Mouse (Mus musculus) midbrain, embryonic 14.5 days (tissue): ENCODE measurements at regions not wholly inside any gene's neighbourhood (a gene's known extent, or its start where the extent isn't known, plus 50 kb on each side); places are given as distances from the start of the nearest gene placed in this dataset.

Experiments used
- ATAC-seq: fragments of 200-750 bp; cut with Nextera tagmentation; 2 replicates; pipeline ENCODE4 v1.8.0; 2017; ENCODE audit warnings: moderate number of reproducible peaks, moderate library complexity; ENCODE audit not compliant: low FRiP score, low TSS enrichment
- DNase-seq: peaks from one replicate; pipeline ENCODE4 v3.0.0-alpha.2; 2015
- H3K27ac ChIP-seq: fragments of 300-500 bp; sonication (generic); replicated peaks from 2 replicates; pipeline ENCODE4 v1.5.1; 2014; ENCODE audit warnings: mild to moderate bottlenecking, low read depth, low read length, moderate library complexity
- H3K27me3 ChIP-seq: fragments of 300-500 bp; sonication (generic); 2 replicates; pipeline ENCODE4 v1.6.1; 2014; ENCODE audit warnings: low read length, control low read depth, mixed read lengths; ENCODE audit not compliant: control insufficient read depth, insufficient read depth
- H3K36me3 ChIP-seq: fragments of 300-500 bp; sonication (generic); 2 replicates; pipeline ENCODE4 v1.6.1; 2014; ENCODE audit warnings: low read length, control low read depth; ENCODE audit not compliant: control insufficient read depth, insufficient read depth
- H3K4me1 ChIP-seq: fragments of 300-500 bp; sonication (generic); 2 replicates; pipeline ENCODE4 v1.6.1; 2014; ENCODE audit warnings: mild to moderate bottlenecking, antibody characterized with exemption, low read length, control low read depth; ENCODE audit not compliant: control insufficient read depth, insufficient read depth
- H3K4me2 ChIP-seq: fragments of 300-500 bp; sonication (generic); 2 replicates; pipeline ENCODE4 v1.6.1; 2014; ENCODE audit warnings: mild to moderate bottlenecking, low read length, moderate library complexity
- H3K4me3 ChIP-seq: fragments of 300-500 bp; sonication (generic); replicated peaks from 2 replicates; pipeline ENCODE4 v1.5.1; 2014; ENCODE audit warnings: low read depth, low read length
- H3K9ac ChIP-seq: fragments of 300-500 bp; sonication (generic); replicated peaks from 2 replicates; pipeline ENCODE4 v1.6.1; 2014; ENCODE audit warnings: mild to moderate bottlenecking, low read length, moderate library complexity
- H3K9me3 ChIP-seq: fragments of 300-500 bp; sonication (generic); 2 replicates; pipeline ENCODE4 v1.6.1; 2016; ENCODE audit warnings: low read length, control low read depth, mixed read lengths; ENCODE audit not compliant: control insufficient read depth
- WGBS: fragments of 180-500 bp; shearing (Covaris S2); extraction: QIAGEN DNeasy Blood & Tissue Kit; methylation state at CpG from one replicate; pipeline ENCODE4 v1.1.7; 2014; 5-methylcytosine and 5-hydroxymethylcytosine counted together

DNA sequence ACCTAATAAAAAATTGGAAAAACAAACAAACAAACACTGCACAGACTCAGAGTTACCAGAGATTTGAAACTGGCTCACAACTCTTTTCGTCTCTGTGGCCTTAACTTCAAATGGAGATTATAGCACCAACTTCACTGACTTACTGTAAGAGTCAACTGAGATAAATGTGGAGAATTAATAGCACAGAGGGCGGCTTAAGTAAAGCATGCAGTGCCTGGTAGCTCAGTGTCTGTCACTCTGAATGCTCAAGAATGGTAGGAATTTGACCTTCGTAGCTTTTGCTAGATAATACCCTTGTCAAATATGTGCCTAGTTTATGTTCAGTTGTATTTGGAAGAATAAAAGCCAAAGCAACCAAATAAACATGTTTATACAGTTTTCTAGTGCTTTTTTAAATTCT lies 558.4 kb upstream of the 2610301B20Rik start:
- Histone ChIP-seq H3K9me3 (no peaks in the 10 kb centered on the region), H3K36me3 (no peaks in the 10 kb centered on the region), H3K4me2 (no peak overlapping the region), H3K27ac (no peak overlapping the region), H3K4me3 (no peak overlapping the region), H3K9ac (no peak overlapping the region), H3K4me1 (no peaks in the 10 kb centered on the region), H3K27me3 (no peaks in the 10 kb centered on the region)
- ATAC-seq (no peak), DNase-seq (no peak)
- 46% methylated on average over 3 of the region's 3 CpGs for WGBS

- DNase-seq (no peak), ATAC-seq (no peak)
- Histone ChIP-seq H3K4me2 (no peak overlapping the region), H3K27ac (no peak overlapping the region), H3K4me1 (no peaks in the 10 kb centered on the region), H3K4me3 (no peak overlapping the region), H3K27me3 (no peaks in the 10 kb centered on the region), H3K36me3 (no peaks in the 10 kb centered on the region), H3K9ac (no peak overlapping the region), H3K9me3 (no peaks in the 10 kb centered on the region)
- WGBS: 55% methylated on average over 2 of the region's 2 CpGs
Observed at GRCm38 (mm10) chr4:10344147-10344546, 530.2 kb upstream of the 2610301B20Rik start.

DNA sequence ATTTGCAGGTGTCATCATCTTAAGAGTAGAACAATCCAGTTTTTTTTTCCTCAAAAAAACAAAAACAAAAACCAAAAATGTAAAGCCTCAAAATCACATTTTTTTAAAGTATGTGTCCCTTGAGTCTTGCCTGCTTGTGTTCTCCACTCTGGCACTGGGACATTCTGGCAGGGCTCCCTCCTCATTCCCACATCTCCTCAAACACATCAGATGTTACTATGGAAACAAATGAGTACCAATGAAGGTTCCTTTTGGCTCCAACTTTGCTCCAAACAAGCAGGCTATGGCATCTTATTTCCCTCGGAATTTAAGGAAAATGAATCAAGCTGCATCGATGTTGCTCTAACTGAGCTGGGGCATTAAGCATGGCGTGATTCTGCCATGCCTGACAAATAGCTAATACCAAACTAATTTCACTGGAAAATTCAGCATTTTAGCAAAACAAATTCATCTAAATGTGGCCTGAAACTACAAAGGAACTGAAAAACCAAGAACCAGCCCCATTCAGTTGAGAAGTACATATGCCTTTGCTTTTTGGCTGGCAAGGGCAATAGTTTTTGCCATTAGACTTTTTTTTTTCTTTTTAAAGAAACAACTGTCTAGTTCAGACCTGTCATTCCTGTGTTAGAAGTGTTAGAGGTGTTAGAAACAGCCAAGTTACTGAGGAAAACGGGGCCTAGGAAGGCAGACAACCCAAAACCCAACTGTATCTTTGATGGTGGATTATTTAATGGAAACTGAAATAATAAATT lies 522.2 kb upstream of the 2610301B20Rik start:
- no peaks in the 10 kb centered on the region for H3K9me3 ChIP-seq
- DNase-seq (no peak), ATAC-seq (no peak)
- no peaks in the 10 kb centered on the region for H3K27me3 ChIP-seq
- WGBS: 84% methylated on average over 4 of the region's 4 CpGs
- H3K36me3 ChIP-seq: no peaks in the 10 kb centered on the region
- no peak overlapping the region for H3K4me2 ChIP-seq
- H3K9ac ChIP-seq: no peak overlapping the region
- no peak overlapping the region for H3K27ac ChIP-seq
- H3K4me1 ChIP-seq: no peaks in the 10 kb centered on the region
- no peak overlapping the region for H3K4me3 ChIP-seq

DNA sequence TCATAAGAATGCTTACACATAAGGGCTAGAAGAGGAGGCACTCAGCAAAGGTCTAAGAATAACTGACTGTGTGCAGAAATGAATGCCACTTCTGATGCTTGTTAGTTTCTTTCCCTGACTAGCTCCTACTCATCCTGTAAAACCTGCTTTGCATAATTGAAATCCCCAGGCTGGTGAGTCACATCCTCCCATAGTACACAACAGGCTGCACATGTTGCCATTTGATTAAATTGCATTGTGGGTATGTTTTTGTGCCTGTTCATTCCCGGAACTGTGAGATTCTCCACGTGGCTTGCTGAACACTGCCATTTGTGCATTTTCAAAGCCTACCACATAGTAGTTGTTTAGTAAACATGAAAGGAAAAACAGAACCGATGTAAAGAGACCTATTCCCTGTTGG lies 516.7 kb upstream of the 2610301B20Rik start:
- DNase-seq (no peak), ATAC-seq (no peak)
- Histone ChIP-seq H3K9me3 (no peaks in the 10 kb centered on the region), H3K4me3 (no peak overlapping the region), H3K36me3 (no peaks in the 10 kb centered on the region), H3K4me2 (no peak overlapping the region), H3K27me3 (no peaks in the 10 kb centered on the region), H3K9ac (no peak overlapping the region), H3K4me1 (no peaks in the 10 kb centered on the region), H3K27ac (no peak overlapping the region)
- WGBS: 81% methylated on average over 3 of the region's 3 CpGs

GRCm38 (mm10) chr4:10389790-10390189 lies 484.5 kb upstream of the 2610301B20Rik start:
- no peak overlapping the region for H3K27ac ChIP-seq
- no peak for DNase-seq
- H3K36me3 ChIP-seq: no peaks in the 10 kb centered on the region
- H3K9ac ChIP-seq: no peak overlapping the region
- ATAC-seq: no peak
- H3K4me1 ChIP-seq: no peaks in the 10 kb centered on the region
- no peaks in the 10 kb centered on the region for H3K27me3 ChIP-seq
- WGBS: 93% methylated on average over 2 of the region's 2 CpGs
- H3K4me3 ChIP-seq: no peak overlapping the region
- H3K4me2 ChIP-seq: no peak overlapping the region
- H3K9me3 ChIP-seq: no peaks in the 10 kb centered on the region

DNA sequence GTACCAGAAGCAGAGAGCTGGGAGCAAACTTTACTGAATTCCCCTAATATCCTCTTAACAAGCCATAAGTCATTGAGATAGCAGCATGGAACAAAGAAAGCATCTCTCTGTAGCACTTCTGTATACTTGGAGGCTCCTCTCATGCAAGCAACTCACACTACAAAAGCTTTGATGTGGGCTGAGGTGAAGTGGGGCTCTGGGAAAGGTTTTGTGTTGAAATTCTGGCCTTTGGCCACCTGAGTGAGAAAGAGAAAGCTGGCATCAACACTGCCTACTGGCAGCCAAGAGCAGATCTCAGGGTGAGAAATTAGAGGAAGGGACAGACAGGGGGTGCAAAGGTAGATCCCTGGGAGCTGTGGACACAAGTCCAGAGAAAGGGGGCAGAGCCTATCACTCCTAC lies 477.0 kb upstream of the 2610301B20Rik start:
- no peaks in the 10 kb centered on the region for H3K36me3 ChIP-seq
- H3K4me1 ChIP-seq: no peaks in the 10 kb centered on the region
- H3K27me3 ChIP-seq: no peaks in the 10 kb centered on the region
- H3K9ac ChIP-seq: no peak overlapping the region
- no peak overlapping the region for H3K4me3 ChIP-seq
- no peak overlapping the region for H3K4me2 ChIP-seq
- DNase-seq (no peak), ATAC-seq (no peak)
- H3K27ac ChIP-seq: no peak overlapping the region
- H3K9me3 ChIP-seq: no peaks in the 10 kb centered on the region

GRCm38 (mm10) chr4:10398075-10398474 lies 476.2 kb upstream of the 2610301B20Rik start:
- Histone ChIP-seq H3K4me2 (no peak overlapping the region), H3K27ac (no peak overlapping the region), H3K27me3 (no peaks in the 10 kb centered on the region), H3K4me3 (no peak overlapping the region), H3K4me1 (no peaks in the 10 kb centered on the region), H3K9me3 (no peaks in the 10 kb centered on the region), H3K36me3 (no peaks in the 10 kb centered on the region), H3K9ac (no peak overlapping the region)
- 93% methylated on average over 2 of the region's 2 CpGs for WGBS
- no peak for ATAC-seq
- no peak for DNase-seq

DNA sequence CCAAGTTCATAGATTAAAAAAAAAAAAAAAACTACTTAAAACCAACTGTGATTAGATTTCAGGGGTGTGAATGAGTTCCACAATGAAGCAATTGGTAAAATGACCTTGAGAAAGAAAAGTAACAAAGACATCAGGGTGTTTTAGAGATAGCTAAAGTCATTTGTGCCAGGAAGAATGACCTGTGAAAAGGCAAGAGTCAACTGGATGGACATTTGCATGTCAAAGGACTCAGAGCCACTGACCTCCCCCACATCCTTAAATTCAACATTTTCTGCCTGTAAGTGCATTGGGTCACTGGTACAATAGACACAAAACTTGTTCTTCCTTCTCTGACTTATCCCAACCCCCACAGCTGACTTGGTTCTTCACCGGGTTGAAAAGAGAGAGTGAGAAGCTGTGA lies 474.6 kb upstream of the 2610301B20Rik start:
- Histone ChIP-seq H3K27ac (no peak overlapping the region), H3K36me3 (no peaks in the 10 kb centered on the region), H3K9ac (no peak overlapping the region), H3K9me3 (no peaks in the 10 kb centered on the region), H3K4me3 (no peak overlapping the region), H3K4me2 (no peak overlapping the region), H3K27me3 (no peaks in the 10 kb centered on the region), H3K4me1 (no peaks in the 10 kb centered on the region)
- DNase-seq (no peak), ATAC-seq (no peak)
- WGBS: 41% methylated on average over 1 of the region's 1 CpGs

DNA sequence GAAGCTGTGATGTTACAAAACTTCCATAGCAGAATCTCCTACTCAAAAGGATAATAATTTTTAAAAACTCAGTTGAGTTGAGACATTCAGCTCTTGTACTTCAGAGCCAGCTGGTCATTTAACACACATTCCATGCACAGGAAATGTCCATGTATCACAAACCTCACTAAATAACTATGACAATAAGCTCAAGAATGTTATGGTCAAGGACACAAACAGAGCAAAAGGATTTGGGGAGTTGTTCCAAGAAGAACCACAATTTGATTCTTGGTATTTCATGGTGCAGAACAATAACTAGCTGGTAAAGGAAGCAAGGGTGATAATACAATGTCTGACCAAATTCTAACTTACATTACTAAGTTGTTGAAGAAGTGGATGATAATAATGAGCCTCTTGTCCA lies 471.4 kb upstream of the 2610301B20Rik start:
- Histone ChIP-seq H3K4me2 (no peak overlapping the region), H3K27me3 (no peaks in the 10 kb centered on the region), H3K9me3 (no peaks in the 10 kb centered on the region), H3K36me3 (no peaks in the 10 kb centered on the region), H3K27ac (no peak overlapping the region), H3K4me3 (no peak overlapping the region), H3K4me1 (no peaks in the 10 kb centered on the region), H3K9ac (no peak overlapping the region)
- ATAC-seq: no peak
- DNase-seq: no peak
